Mouse (Mus musculus): ENCODE results near the gene Tcirg1. TPM values are rescaled to one million over a fixed set of nuclear protein-coding genes. Genes with fewer than 3 reads are reported as not detected.

The Tcirg1 gene
- total RNA-seq, 2 experiments from 2014 or later = 20.0 to 24.9 TPM

DNA sequence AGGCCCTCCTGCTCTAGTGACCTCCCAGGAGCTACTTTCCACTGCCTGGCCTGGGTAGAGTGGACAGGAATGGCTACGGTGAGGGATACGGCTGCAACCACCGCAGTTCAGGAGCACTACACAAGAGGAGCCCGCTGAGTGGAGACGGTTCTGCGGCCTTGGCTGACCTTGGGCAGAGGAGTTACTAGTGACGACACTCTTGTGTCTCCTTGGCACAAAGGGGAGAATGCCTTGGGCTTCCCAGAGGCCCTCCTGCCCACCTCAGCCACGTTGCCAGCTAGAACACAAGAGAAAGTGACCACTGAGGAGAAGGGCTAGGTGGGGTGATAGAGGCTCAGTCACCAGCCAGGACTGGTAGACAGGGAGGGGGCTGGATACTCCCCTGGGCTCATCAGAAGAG, 17.3 kb upstream of the Tcirg1 start:
- TF ChIP-seq CTCF (conservative IDR thresholded peaks at IDR 0.05) = no peak
- no peak for DNase-seq (ENCODE audit: low spot score in 2 of 2)
- Histone ChIP-seq H3K4me3 (no peak overlapping the region), H3K27ac (no peak overlapping the region)

DNA sequence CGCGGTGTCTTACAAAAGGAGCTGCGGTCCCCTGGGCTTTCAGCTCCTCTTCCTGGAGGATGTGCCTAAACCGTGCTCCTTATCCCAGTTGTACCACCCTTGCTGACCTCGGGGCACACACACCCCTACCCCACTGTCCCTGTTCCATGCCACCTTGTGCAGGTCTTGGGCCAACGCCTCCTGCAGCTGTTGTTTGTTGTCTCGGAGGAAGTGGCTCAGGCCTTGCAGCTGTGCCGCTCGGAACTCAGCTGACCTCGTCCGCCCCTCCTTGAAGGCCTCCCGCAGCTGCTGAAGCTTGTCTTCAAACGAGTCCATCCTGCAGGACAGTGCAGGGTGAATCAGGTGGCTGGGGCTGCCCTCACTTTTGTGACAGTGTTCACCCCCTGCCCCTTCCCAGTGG, 16.7 kb upstream of the Tcirg1 start:
- no peak for TF ChIP-seq CTCF (conservative IDR thresholded peaks at IDR 0.05)
- H3K4me3 ChIP-seq = no peak overlapping the region
- DNase-seq (ENCODE audit: low spot score in 2 of 2) = no peak
- no peak overlapping the region for H3K27ac ChIP-seq

DNA sequence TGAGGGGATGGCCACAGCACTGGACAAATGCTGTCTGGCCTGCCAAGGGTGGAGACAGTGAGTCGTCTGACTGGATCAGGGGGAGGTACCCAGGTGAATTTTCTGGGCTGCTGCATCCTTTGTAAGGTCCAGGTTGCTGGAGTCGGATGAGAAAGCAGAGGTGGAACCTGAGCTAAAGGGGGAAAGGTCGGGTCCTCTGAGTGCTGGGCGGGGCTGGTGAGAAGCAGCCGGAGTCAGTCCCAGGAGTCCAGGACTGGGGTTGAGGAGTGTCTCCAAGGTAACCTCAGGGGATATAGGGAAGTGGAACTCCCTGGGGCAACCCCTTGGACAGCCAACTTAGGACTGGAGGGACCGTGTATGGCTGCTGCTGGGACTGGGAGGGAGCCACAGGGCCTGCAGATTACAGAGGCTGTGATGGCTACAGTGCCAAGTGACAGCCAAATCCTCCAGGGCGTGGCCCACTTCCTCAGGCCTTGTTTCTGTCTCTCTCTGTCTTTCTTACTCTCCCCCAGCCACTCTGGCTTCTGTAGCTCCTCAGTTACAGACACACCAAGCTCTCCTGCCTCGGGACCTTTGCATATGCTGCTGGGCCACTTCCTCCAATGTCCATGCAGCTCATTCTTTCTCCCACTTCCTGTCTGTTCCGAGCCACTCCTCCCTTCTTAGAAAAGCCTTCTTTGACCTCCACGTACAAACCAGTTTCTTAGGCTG, 15.9 kb upstream of the Tcirg1 start:
- no peak for DNase-seq (ENCODE audit: low spot score in 2 of 2)

DNA sequence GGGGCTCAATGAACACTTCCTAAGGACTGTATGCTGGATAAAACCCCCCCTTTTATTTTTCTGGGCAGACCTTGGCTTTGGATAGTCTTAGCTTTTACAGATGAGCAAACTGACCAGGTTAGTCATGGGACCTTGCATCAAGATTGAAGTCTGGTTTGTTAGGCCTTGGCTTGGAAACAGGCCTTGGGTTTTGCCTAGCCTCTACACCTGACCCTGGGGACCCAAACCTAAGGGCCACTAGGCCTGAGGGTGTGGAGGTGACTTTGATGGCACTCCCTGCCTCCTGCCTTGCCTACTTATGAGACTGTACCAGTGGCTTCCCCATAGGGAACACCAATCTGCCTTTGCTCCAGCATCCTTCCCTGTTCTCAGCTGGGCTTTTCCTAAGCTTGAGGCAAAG, 13.0 kb upstream of the Tcirg1 start:
- no peak for DNase-seq (ENCODE audit: low spot score in 2 of 2)
- Histone ChIP-seq H3K4me3 (no peak overlapping the region), H3K27ac (no peak overlapping the region)
- no peak for TF ChIP-seq CTCF (conservative IDR thresholded peaks at IDR 0.05)

More for the DNA sequence above, 15.9 kb upstream of the Tcirg1 start:
- Histone ChIP-seq H3K4me3 (no peak overlapping the region), H3K27ac (no peak overlapping the region)
- no peak for TF ChIP-seq CTCF (conservative IDR thresholded peaks at IDR 0.05)

DNA sequence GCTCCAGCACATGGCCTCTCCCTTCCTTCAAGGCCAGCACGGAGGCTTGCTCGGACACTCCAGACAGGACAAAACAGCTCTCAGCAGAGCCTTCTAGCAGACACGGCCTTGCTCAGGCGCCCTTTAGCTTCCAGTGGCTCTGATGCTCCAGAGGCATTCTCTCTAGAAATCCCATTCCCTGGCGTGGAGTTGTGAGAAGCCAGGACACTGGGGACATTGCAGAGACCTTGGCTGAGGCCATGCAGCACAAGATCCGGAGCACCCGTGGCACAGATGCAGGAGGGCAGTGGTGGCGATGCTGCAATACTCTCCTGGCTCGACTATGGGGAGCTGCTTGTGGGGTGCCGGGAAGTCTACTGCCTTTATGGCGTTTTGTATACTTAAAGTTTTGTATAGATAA, 9.8 kb upstream of the Tcirg1 start:
- no peak for DNase-seq (ENCODE audit: low spot score in 2 of 2)
- Histone ChIP-seq H3K4me3 (no peak overlapping the region), H3K27ac (no peak overlapping the region)
- TF ChIP-seq CTCF (conservative IDR thresholded peaks at IDR 0.05) = no peak

DNA sequence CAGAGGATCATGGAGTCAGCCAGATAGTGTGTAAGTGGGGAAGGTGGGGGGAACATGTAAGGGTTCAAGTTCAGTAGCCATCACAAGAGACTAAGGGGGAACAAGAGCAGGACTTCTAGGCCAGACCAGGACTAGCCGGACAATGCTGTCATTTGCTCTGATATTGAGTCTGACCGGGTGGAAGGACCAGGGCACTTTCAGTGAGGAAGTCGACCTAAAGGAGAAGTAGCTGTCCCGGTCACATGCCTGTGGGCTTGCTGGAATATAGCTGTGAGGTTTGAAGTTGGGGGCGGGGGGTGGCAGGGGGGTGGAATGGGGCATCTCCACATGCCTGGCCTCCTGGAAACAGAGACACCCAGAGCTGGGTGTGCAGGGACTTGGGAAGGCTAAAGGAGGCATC, 7.6 kb upstream of the Tcirg1 start:
- no peak for TF ChIP-seq CTCF (conservative IDR thresholded peaks at IDR 0.05)
- Histone ChIP-seq H3K27ac (peak overlapping the region; percentile 18; the same call in 1 of the 2 replicates), H3K4me3 (no peak overlapping the region)
- DNase-seq (ENCODE audit: low spot score in 2 of 2) = no peak

DNA sequence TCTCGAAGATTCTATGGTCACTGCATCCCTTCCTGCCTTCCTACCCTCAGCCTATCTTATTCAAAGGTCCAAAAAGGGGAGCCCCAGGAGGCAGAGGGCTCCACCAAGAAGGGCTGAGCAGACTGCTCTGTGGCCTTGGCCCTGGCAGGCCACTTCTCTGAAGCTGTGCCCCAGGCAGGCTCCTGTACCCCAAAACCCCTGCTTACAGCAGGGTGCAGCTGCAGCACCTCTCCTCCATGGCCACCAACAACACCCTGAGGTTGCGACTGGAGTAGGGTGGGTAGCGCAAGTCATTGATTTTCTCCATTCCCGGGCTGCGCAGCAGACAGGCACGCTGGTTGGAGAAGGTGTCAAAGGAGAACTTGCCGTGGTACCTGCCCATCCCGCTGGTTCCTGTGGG, 6.8 kb upstream of the Tcirg1 start:
- no peak for DNase-seq (ENCODE audit: low spot score in 2 of 2)
- TF ChIP-seq CTCF (conservative IDR thresholded peaks at IDR 0.05) = no peak
- Histone ChIP-seq H3K4me3 (peak overlapping the region; percentile 67; the same call in 1 of the 2 replicates), H3K27ac (peak overlapping the region; percentile 98)

DNA sequence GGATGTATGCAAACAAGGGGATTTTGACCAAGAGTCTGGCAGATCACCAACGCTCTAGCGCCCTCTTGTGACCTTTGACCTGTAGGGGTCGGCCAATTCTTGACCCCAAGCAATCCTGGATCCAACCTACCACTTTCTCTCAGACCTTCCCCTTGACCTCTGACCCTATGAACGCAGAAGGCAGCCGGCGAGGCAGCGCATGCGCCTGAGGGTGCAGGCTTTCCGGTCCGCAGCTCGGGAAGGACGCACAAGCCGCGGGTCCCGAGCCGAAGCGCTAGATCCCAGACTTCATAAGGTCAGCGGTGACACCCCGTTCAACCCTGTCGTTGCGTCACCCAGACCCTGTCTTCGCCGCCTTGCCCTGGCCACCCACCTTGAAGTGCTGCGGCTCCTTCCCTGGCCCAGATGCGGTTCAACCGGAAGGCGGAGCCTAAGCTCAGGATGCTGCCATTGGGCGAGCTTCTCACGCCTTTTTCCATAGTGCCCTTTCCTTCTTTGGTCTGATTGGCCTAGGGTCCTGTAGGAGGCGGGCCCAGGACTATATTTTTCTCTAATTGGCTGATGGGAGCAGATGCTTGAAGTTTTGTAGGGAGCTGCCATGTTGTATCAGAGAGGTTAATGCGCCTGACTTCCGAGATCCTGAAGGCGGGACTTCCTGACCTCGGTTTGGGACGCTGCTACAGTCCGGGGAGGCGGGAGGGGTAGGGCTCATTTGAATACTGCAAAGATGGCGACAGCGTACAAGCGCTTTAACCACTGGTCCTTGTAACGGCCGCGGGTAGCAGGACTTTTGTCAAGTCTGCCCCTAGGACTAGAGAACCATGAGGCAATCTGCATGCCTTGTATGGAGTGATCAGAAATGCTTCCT, 5.6 kb upstream of the Tcirg1 start, which contains the start of gene Ndufs8:
Ndufs8 (minus strand) TSS at position 438 of the 868 bp plus-strand sequence.
- Histone ChIP-seq H3K4me3 (peak within 1 kb of the TSS; percentile 67), H3K27ac (peak within 1 kb of the TSS; percentile 98)
- DNase-seq (ENCODE audit: low spot score in 2 of 2) = peak; percentile 87 to 97
- TF ChIP-seq CTCF (conservative IDR thresholded peaks at IDR 0.05) = peak; percentile 27

DNA sequence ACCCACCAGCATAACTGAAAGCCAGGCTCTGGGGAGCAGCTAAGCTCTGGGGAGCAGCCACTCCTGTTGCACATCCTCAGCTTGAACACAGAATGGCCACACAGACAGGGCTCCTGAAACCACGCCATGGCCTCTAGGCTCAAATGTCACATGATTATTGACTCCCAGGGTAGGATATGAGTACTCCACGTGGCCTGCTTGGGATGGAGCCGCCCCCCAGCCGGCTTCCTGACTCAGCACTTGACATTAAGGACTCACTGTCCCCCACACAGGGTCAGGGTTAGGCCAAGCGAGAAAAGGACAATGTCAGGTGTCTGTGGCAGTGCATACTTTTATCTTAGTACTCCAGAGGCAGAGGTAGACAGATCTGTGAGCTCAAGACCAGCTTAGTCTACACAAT, 3.3 kb upstream of the Tcirg1 start:
- Histone ChIP-seq H3K4me3 (no peak overlapping the region), H3K27ac (no peak overlapping the region)
- no peak for TF ChIP-seq CTCF (conservative IDR thresholded peaks at IDR 0.05)
- DNase-seq (ENCODE audit: low spot score in 2 of 2) = no peak

DNA sequence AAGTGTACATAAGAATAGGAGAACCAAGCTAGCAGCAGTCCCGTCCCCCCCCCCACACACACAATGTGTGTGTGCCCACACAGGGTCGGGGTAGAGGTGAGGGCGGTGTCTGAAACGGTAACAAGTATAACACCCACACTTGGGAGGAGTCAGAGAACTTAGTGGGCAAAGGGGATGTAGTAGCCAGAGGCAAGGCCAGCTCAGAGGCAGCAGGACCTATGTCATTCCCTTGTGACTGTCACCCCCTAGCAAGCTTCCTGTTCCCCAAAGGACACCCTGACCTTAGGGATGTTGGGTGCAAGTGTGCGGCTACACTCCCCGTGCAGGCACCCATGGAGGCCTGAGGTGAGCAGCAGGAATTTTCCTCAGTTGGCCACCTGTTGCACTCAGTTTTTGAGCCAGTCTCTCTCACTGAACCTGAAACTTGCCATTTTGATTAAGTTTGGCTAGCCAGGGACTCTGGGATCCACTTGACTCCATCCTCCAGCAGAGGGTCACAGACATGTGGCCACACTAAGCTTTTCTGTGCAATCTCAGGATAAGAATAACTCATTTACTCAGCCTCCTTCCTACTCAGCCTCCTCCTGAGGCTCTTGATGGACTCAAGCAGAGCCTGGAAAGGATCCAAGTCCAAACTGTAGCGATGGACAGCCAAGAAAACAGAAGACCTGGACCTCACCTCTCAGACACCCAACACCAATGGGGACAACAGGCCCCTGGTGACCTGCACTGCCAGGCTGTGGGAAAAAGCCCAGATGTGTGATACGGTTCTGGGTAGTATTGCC, 1.1 kb upstream of the Tcirg1 start:
- Histone ChIP-seq H3K4me3 (no peak overlapping the region), H3K27ac (no peak overlapping the region)
- no peak for DNase-seq (ENCODE audit: low spot score in 2 of 2)
- no peak for TF ChIP-seq CTCF (conservative IDR thresholded peaks at IDR 0.05)

DNA sequence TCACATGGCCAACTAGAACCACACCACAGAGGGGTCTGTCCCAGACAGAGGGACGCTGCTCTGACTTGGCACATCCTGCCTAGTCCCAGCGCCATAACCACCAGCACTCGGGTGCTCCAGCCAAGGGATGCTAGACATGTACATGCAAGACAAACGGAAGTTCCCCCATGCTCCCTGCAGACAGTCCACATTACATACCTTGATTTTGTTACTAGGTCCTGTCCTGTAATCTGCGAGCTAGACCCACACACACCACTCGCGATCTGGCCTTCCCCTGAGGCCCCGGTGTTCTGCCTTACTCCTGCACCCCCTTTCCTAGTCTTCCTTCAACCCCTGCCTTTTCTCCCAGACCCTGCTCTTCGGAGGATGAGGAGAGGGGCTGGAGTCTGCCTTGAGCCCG, 607 bp downstream of the Tcirg1 start:
- H3K27ac ChIP-seq = peak overlapping the region; percentile 58
- no peak for TF ChIP-seq CTCF (conservative IDR thresholded peaks at IDR 0.05)
- DNase-seq (ENCODE audit: low spot score in 2 of 2) = no peak
- H3K4me3 ChIP-seq = peak overlapping the region; percentile 63

DNA sequence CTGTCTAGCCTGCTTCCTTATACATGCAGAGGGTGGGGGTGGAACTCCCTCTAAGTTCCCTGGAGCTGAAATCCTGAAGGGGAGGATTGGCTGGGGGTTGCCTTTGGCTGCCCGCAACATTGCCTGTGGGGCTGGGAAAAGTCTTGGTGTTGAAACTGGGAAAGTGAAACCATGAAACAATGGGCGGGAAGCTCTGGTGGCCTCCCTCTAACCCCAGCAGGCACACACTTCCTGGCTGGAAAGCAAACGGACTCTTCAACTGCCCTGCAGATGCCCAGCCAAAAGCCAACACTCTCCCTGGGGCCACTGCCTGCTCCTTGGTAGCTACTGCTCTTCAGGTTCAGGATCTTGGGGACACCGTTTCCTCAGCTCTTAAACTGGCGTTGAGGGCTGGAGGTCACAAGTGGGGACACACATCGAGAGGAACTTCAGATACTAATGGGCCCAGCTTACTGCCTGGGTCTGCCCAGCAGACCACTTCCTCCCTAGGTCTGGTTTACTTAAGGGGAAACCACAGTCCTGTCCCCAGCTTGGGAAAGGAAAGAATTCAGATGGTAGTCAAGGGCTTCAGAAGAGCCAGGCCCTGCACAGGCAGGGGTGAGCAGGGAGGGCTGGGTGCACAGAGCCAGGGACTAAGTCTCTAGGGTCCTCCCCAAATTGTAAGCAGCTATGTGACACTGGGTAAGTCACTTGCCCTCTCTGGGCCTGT, 1.5 kb downstream of the Tcirg1 start:
- H3K4me3 ChIP-seq = peak overlapping the region; percentile 63
- H3K27ac ChIP-seq = peak overlapping the region; percentile 43
- no peak for TF ChIP-seq CTCF (conservative IDR thresholded peaks at IDR 0.05)
- DNase-seq (ENCODE audit: low spot score in 2 of 2) = no peak

All from layer of hippocampus, adult 2 months (tissue).